Mouse (Mus musculus) frontal cortex, postnatal 14 days (tissue): ENCODE measurements around the gene Smim26.
"Not testable (repeated sequence)": the region's sequence is repeated elsewhere in the genome, so short reads cannot be mapped to it uniquely, and the experiment has no call there.

ENCODE experiments used
- DNase-seq, 2 experiments: peaks; one replicate each; pipeline ENCODE4 v3.0.0; 2022; ENCODE audit warnings: low spot score in 2 of 2

Gene Smim26

DNA sequence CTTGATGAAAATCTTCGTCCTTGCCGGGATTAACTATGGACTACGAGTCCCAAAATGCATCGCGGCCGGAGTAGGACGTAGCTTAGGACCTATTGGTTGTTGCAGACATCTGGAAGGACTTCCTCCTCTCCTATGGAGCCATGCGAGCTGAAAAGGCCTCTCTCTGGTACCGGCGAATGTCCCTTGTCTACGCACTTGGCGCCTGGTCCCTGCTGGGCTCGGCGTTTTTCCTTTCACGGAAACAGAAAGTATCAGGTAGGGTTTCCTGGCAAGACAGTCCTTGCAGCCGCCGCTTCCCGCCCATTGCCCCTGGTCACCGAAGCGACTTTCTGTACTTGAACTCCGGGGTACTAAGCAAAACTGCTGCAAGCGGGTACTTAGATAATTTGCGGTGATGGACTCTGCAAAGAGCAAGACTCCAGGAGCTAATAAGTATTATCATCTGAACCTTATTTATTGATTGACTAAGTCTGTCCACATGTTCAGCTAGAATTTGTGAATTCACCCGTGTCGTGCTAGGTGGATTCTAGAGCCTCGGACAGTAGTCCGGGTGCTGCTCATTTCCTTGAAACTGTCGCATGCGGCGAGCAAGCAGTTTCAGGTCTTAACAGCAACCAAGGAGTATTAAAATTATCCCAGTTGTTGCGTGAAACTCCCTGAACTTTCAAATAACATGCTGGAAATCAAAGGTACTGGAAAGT is at the start of gene Smim26:
TSS of gene Smim26 (plus strand) at position 104 of the 701 bp plus-strand sequence.
- DNase-seq: peak; percentile 76 to 77

DNA sequence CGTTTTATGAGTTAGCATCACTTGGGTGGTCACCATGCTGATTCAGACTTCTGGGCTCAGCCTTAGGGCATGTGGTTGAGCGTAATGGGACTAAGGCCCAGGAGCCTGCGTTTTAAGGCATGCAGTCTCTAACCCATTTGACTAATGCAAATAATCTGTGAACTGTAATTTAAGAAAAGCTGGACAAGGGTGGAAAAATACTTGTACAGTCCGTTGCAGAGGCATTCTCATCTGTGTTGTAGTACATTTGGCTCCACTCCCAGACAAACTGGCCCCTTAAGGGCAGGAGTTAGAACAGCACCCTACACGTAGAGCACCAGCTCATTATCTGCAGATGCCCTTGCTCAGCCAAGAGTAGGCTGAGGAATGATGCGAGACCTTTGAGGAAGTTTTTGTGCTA is 49.2 kb upstream of the Smim26 start:
- DNase-seq: no peak

DNA sequence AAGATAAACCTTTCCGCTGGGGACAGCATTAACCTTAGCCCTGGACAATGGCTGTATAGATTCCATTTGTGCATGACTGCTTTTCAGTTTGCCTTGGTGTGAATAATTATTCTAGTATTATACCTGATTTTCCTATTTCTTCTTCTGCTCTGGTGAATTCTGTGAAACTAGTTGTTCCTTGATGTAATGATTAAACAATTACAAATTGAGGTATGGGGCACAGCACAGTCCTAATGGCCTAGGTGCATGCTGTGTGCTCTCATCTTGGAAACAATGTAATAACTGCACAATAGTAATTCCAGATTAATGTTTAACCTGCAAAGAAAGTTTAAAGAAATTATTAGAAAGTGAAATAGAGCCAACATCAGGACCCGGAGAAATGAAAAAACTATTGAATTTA is 48.8 kb upstream of the Smim26 start:
- no peak for DNase-seq

DNA sequence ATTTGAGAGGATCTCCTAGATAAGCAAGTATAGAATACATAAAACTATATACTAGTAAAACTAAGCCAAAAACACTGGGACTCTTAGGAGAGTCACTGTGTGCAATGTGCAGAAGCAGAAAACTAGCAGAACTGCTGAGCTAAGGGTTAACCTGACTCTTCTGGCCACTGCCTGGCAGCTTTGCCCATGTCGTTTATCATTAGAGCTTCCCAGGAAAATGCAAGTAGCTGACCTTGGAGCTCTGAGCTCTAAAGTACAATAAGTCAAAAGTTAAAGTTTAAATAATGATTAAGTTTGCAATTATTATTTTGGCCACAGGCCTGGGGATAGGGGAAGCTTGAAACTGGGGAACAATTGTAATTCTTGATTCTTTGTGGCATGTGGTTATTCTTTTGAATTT is 48.4 kb upstream of the Smim26 start:
- no peak for DNase-seq

DNA sequence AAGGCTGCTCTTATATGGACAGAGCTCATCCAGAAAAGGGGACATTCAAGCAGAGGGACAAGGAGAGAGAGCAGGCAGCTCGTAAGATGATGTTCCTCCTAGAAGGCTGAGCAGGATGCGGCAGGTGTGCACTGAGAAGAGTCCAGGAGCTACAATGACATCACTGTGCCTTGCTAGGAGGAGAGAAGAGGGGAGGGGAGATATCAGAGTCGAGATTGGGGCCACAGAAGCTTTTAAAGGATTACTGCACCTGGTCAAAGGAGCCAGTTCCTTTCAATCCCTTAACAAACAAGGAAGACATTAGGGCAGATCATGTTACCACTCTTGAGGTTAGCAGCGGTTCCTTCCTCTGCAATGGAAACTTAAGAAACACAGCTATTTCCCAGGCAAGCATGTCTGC is 46.3 kb upstream of the Smim26 start:
- no peak for DNase-seq

DNA sequence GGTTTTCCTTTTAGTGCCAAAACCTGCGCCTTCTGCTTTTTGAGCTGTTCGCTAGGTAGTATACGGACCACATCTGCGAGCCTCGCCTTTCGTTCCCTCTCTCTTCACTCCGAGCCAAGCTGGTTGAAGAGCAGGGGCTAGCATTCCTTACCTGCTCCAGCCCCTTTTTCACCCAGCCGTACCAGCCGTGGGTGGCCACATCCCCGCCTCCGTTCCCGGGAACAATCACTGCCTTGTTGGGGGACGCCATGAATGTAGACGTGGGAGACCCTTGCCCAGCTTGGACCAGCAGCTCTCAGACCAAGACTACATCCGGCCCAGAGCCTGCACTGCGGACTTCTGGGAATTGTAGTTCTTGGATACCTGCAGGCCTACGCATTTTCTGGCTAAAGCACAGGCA is 43.3 kb upstream of the Smim26 start, which contains the start of gene Rbbp9:
TSS of gene Rbbp9 (minus strand) at position 341 of the 400 bp plus-strand sequence.
- DNase-seq: peak; percentile 53 to 68

DNA sequence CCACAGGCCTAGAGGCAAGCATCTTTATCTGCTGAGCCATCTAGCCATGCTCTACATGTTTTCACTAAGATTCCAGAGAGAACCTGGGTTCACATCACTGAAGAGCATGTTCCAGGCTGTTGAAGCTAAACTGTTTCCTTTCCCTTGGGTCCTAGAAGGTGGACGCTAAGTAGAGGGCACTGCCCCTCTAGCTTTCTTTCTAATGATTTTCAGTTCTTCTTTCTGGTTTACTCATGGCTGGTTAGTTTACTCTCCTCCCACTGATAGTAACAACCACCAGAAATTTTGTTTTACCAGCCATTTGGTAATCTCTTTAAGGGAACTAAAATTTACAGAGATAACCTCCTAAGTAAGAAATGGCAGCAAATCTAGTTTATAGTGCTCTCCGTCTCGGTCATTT is 39.9 kb upstream of the Smim26 start:
- DNase-seq: no peak

DNA sequence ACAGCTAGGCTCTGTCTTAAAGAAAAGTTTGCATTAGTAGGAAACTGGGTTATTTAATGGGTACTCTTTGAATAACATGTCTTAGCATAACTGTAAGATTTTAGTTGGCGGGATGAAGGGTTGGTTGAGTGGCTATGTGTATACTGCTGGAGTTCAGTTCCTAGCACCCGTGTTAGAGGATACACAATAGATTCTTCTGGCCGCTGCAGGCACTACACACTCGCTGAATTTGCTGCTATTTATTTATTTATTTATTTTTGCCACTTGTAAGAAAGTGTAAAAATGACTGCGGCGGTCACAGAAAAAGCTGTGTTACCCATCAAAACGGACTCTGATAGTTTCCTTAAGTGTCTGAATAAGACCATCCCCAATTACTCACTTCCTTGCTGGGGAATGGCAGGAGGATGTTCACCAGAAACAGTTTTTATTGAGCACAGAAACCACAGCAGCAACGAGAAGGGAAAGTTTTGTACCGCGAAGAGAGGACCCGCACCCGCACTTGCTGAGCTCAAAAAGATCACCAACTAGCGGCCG is 38.5 kb upstream of the Smim26 start:
- DNase-seq: no peak

DNA sequence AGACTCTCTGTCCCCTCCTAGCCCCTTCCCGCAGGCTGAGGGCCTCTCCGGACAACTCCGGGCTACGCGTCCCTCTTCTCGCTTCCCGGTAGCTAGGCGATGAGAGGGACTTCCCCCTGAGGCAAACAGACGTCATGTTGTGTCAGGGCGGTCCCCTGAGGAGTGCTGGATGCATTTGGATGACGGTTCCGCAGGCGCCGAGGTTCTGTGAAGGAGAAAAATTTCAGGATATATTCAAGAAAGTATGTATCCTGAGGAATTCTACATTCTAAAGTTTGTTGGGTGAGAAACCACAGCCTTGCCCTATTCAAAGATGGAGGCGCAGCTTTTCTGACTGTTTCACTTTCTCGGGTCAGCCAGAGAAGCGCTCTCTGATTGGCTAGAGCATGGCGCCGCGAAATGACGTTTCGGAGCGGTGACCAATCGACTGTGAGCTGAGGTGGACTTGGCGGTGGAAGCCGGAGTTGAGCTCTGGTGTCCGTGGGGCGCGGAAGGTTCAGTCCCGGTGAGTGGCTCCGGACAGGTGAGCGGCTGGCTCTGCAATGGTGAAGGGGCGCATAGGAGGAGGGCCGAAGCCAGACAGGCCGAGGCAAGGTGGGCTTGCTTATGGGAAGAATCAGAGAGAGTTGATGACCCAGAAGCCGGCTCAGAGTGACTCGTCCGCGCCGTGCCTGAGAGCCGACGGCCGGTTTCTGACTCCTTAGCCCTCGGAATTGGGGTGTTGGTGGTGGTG is 37.9 kb upstream of the Smim26 start, which contains the start of gene Sec23b:
TSS of gene Sec23b (plus strand) at position 410 of the 733 bp plus-strand sequence.
- peak; percentile 94 to 97 for DNase-seq

DNA sequence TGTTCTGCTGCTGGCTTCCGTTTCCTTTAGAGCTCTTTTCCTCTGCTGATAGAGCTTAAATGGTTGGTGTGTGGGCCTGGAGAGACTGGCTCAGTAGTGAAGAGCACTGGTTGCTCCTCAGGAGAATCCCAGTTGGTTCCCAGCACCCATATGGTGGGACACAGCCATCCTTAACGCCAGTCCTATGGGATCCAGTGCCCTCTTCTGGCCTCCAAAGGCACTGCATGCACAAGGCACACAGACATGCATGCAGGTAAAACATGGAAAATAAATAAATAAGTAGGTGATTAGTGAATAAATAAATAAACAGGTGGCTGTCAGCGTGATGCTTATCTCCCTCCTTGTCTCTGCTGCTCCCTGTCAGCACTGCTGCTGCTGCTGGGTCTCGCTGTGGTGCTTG is 5.1 kb upstream of the Smim26 start:
- no peak for DNase-seq

DNA sequence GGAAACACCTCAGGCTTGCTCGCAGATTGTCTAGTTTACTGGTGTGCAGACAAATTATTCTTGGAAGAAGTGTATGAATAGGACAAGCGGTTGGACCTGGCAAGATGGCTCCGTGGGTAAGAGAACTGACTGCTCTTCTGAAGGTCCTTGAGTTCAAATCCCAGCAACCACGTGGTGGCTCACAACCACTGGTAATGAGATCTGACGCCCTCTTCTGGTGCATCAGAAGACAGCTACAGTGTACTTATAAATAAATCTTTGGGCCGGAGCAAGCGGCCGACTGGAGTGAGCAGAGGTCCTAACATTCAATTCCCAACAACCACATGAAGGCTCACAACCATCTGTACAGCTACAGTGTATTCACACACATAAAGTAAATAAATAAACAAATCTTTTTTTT is 818 bp upstream of the Smim26 start:
- not testable (repeated sequence) for DNase-seq

DNA sequence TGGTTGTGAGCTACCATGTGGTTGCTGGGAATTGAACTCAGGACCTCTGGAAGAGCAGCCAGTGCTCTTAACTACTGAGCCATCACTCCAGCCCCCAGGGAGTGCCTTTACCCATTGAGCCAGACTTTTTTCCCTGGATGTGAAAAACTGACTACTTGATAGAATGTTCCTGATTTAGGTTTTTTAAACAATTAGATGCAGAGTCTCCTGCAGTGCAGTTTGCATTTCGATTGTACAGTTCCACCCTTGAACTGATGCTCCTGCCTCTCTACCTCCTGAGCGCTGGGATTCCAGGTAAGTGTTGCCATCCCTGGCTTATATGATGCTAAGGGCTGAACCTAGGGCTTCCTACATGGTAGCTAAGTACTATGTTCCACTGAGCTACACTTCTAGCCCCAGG is 4.2 kb downstream of the Smim26 start:
- no peak for DNase-seq

DNA sequence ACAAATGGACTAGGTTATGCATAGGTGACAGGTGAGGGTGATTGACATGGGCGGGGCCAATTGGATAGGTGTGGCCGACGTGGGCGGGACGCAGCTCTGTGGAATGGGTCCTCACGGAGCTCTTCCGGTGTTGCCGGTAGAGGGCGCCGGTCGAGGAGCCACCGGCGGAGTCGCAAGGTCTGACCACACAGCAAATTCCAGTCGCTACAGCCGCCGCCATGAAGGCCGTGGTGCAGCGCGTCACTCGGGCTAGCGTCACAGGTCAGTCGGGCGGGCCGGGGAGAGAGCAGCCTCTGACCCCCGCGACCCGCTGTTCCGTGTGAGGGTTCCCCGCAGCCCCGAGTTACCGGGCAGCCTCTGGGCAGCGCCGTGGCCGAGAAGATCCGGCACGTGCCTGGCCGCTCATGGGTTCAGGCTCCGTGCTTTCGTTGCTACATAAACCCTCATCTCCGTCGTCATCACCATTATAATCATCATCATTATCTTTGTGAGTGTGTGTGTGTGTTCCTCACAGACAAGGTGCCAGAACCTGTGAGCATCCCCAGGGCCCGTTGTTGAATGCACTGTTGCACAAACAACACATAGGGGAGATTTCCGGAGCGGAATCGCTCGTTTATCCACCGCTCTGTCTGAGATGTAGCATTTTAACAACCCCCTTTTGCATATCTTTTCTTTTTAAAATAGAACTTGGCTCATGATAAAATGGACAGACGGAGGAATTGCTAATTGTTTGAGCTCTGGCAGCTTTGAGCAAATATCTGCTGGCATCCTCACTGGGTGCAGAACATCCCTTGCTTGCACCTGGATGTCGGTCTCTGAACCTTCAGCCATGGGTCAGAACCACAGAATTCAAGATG is 6.2 kb downstream of the Smim26 start, which contains the start of gene Dtd1:
TSS of gene Dtd1 (plus strand) at position 67 of the 857 bp plus-strand sequence.
- DNase-seq: peak; percentile 73 to 83

DNA sequence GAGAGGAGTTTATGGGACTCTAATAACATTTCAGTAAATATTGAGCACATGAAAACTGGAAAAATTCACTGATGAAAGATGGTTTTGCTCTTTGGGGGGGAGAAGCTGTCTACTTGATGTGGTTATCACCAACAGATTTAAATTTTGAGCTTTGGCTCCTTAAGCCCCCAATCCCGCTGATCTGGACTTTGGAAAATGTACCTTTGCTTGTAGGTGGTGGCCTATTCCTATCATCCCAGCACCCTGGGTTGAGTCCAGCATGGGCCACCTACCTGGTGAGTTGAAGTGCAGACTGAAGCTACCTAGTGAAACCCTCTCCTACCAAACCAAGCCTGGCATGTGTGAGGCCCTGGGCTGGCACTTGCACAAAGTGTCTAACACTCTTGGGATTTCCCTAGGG is 7.7 kb downstream of the Smim26 start:
- DNase-seq: no peak

DNA sequence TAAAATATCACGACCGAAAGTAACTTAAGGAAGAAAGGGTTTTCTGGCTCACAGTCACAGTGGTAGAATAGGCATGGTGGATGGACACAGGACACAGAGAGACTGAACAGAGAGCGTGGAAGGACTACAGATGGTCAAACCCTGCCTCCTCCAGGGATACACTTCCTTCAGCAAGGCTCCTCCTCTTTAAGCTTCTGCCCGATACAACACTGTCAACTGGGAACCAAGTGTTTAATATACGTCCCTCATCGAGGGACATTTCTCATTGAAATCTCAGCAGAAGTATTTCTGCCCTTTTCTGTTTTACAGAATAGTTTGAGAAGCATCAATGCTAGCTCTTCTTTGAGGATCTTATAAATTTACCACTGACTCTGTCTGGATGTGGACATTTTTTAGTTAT is 20.1 kb downstream of the Smim26 start:
- DNase-seq: no peak

DNA sequence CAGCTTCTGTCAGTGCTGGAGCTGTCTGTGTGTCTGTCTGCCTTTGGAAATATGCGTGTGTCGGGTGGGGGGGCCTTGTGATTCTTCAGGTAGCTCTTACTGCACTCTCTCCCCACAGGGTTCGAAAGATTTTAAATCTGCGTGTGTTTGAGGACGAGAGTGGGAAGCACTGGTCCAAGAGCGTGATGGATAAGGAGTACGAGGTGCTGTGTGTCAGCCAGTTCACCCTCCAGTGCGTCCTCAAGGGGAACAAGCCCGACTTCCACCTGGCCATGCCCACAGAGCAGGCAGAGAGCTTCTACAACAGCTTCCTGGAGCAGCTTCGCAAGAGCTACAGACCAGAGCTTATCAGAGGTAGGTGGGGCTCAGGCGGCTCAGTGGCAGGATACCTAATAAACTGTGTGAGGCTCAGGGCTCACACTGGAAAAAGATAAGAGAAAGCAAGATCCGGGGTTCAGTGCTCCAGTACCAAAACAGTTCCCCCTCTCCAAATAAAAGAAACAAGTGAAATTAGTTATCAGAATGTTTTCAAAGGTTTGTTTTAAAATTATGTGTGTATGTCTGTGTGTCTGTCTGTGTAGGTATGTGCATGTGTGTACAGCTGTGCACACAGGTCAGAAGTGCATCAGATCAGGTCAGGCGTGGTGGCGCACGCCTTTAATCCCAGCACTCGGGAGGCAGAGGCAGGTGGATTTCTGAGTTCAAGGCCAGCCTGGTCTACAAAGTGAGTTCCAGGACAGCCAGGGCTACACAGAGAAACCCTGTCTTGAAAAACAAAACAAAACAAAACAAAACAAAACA is 23.4 kb downstream of the Smim26 start:
- no peak for DNase-seq

DNA sequence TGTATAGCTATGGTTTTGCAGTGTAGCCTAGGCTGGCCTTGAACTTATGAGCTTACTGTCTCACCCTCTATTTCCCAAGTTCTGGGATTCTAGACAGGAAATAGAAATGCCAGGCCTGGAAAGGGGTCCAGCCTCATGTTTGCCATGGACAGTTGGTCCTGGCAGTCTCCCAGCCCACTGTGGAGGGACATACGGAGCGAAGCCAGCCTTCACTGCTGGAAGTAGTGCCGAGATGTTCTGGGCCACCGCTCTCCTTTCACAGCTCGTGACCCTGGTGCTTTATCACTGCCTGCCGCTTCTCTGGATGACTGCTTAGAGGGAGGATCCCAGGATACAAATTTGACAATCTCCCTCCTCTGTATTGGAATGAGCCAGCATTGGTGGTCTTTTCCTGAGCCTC is 27.6 kb downstream of the Smim26 start:
- no peak for DNase-seq

DNA sequence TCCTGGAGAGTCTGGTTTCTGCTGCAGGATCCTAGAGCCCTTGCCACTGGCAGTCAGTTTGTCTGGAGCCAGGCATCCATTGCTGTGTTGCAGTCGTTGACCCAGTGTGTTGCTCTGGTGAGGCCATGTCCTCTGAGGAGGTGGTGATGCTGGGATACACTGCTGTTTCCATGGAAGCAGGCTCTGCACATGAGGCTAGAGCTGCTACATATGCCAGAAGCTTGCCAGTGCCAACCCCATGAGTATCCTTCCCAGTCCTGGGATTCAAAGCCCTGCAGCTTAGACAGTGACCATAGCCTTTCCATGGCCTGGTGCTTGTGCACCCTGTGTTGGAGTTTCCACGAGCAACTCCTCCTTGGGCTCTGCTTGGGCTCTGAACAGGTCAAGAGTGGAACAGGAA is 39.7 kb downstream of the Smim26 start:
- DNase-seq: no peak

DNA sequence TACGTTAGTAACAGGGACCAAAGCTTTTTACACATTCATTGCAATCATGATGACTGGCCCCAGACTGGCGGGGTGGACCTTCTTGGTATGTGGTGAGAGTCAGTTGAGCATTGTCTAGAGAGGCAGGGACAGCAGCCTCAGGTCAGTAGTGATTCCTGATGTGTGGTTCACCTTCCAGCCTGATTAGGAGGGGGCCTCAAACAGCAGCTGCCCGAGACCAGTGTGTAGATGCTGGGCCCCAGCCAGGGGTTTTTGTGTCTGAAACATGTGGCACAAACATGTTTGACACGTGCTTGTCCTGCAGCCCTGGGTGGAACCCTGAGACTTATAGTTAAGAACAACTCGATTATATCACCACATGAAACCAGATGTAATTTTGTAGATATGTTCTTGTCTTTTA is 40.4 kb downstream of the Smim26 start:
- no peak for DNase-seq

DNA sequence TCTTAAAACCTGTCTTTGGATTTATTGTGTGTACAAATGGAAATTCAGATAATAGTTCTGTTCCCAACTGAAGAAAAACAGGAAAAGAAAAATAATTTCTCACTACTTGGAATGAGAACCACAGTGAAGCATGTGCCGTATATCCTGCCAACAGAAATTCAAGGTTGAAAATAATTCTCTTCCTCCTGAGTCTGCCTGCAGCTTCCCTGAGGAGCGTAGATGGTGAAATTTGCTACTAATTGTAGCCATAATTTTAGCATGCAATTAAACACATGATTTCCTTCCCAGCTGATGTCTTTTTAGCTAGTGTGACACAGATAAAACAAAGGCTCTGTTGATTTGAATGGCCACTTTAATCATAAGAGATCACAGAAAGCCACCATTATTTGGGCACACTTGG is 40.9 kb downstream of the Smim26 start:
- no peak for DNase-seq

DNA sequence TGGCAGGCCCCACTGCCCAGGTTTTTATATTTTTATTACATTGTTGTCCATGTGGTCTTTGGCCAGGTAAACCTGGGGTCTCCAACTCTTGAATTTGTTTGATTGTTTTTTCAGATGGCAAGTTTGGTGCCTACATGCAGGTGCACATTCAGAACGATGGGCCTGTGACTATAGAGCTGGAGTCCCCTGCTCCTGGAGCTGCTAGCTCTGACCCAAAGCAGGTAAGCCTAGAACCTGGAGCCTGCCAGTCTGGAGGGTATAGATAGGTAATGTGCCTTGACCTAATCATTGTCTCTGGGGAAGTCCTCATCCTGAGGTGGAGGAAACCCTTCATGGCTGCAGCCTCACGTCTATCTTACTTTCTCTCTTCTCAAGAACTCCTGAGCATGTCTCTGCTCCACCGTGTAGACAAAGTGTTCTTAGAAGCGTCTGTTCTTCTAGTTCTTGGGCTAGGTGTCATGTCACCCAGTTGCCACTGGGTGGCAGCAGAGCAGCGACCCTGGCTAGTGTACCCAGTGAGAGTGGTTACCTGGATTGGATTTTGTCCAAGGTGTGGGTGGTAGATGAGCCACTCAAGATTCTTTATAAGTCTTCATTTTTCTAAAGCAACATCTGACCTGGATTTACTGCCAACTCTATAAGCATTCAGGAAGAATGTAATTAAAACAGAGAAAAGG is 41.9 kb downstream of the Smim26 start:
- peak; percentile 31 to 66 for DNase-seq
